Mouse (Mus musculus) right cerebral cortex, adult 18-20 months (tissue): ENCODE results near the gene Ntrk2.
A peak's percentile ranks its signal among the peaks of the same experiment; 100 is the strongest.

Experiments
- DNase-seq: peaks from one replicate; pipeline ENCODE4 v3.0.0; 2022; ENCODE audit warnings: mixed read lengths

Gene Ntrk2

DNA sequence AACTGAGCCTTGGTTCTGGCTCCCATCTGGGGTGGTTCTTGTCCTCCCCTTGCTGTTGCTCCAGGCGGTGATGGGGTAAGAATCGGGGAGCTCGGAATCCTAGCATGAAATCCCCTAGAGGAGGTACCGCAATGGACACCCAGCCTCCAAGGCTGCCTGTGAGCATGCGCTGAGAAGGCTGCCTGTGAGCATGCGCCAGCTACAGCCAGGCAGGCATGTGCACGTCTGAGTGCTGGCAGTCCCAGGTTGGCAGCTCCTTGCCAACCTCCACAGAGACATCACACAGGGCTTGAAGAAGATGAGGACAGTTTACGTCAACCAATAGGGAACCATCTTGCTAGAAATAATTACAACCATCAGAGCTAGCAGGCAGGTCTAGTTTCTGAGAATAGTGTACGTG is 37.5 kb downstream of the Ntrk2 start:
- DNase-seq: no peak

- DNase-seq: no peak
These were observed 42.2 kb downstream of the Ntrk2 start for GRCm38 (mm10) chr13:58848578-58848977.

GRCm38 (mm10) chr13:58853685-58854084 is 47.3 kb downstream of the Ntrk2 start:
- no peak for DNase-seq

DNA sequence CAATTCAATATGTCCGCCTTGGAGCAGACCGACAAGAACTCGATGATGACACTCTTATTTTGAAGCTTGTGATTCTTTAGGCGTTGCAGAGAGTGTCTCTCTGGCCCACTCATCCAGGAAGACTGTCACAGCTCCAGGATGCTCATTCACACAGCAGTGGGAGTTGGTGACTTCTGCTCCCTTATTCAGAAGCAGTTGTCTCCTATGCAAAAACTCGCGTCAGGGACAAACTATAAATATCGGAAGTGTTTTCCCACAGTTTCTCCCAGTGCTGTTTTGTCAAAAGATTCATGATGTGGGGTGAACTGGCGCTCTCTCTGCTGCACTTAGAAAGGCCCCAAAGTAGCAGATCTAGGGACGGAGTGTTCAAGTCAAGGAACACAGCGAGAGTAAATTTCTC is 59.9 kb downstream of the Ntrk2 start:
- peak; percentile 82 for DNase-seq

GRCm38 (mm10) chr13:58866776-58867435 is 60.5 kb downstream of the Ntrk2 start:
- DNase-seq: no peak

- DNase-seq: no peak
These were observed 76.1 kb downstream of the Ntrk2 start for GRCm38 (mm10) chr13:58882468-58882867.

GRCm38 (mm10) chr13:58882916-58883315 is 76.5 kb downstream of the Ntrk2 start:
- DNase-seq: no peak

DNA sequence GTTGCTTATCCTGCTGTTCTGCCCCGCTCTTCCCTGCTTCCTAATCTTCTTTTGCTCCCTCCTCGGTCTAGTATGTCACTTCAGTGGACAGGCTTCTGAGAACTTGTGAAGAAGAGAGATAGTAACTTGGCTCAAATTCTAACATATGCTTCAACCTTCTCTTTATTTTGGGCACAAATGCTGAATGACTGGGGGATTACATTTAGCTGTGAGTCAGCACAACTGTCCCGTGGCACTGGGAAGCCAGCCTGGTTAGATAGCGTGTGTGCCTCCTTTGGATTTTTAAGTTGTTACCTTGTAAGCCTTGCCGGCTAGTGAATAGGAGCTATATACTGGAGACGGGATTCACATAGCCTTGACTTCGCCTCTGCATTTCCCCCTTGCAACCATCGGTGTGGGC is 79.7 kb downstream of the Ntrk2 start:
- DNase-seq: peak; percentile 66

DNA sequence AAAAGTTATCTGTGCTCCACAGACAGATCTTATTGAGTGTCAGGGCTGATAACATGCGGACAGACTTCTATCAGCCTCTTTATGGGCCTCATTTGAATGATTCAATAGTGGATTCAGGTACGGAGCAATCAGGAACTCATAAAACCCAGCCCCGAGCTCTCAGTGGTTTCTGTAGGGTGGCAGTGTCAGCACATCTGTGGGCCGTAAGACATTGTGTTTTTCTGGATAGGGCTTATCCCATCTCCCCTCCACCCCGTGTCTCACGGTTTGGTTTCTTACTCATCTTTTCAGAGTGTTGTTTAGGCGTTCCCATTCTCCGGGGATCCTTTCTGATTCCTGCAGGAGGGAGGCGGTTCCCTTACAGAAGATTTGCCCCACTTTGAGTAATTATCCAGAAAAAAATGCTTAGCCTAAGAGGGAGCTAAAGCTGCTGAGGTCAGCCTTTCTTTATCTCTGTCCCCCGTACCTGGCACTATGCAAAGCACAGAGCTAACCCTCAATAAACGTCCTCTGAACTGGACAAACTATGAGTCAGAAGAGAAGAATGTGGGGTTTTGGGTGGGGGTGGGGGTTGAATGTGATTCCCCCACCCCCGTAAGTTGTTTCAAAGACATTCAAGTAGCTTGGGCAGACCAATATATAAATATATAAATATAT is 90.0 kb downstream of the Ntrk2 start:
- no peak for DNase-seq

DNA sequence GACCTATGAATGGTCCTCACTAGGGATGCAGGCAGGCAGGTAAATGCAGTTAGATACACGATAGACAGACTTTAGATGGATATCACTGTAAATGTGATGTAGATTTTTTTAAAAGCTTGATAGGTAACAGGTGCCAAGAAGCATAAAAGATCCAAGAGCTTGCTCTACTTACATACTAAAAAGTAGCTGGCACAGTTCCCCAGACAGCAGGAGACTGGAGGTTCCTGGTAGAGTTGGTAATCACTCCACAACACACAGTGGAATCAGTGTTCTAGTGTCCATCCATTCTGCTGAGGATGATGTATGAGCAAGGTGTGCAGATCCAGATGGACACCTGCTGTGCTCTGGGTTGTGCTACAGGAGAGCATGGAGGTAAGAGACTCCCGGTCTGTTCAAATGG is 93.0 kb downstream of the Ntrk2 start:
- DNase-seq: no peak

DNA sequence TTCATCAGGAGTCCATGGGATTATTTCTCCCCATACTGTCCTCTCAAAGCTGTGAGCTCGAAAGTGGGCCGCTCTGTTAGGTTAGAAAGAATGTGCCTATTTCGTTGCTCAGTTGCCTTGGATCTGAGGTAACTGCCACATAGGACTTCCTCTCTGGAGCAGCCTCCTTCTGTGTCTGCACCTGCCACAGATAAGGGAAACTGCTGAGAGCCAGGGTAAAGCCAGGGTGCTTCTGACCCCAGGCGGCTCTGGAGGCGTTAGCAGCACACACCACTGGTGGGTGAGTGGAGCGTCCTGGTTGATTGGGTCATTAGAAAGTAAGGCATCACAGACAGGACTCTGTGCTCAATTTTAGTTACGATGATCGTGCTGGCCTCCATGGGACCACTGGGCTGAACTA is 95.9 kb downstream of the Ntrk2 start:
- DNase-seq: no peak

GRCm38 (mm10) chr13:58904742-58905735 is 98.7 kb downstream of the Ntrk2 start:
- no peak for DNase-seq

GRCm38 (mm10) chr13:58911936-58912335 is 105.6 kb downstream of the Ntrk2 start:
- DNase-seq: no peak

GRCm38 (mm10) chr13:58912559-58912958 is 106.2 kb downstream of the Ntrk2 start:
- DNase-seq: no peak

DNA sequence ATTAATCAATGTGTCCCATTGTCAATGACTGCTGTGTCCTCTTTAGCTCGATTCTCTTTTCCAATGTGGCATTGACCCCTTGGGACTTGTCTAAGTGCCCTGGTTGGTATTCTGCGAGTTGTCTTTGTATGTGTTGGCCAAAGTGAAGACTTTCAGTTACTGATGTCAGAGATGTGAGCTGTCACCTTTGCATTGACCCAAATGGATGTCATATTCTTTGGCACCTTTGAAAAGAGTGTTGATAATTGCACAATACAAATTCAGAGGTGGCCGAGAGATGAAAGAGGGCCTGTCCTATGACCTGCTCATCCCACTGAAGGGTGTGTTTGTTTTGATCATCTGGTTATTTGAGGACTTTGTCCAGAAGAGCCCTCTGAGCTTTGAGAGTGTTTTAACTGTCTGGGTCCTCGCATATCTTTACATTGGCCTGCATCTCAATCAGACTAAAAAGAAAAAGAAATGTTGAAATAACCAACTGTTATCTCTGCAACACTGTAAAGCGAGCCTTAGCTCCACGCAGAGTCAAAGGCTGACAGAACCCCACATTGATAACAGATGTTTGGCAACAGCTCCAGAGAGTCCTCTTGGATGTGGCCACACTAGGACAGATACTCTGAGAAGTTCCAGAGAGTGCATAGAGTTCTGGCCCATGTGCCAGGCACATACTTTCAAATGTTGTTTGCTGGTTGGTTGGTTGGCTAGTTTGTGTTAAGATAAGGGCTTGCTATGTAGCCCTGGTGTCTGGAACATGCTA is 107.9 kb downstream of the Ntrk2 start:
- no peak for DNase-seq

DNA sequence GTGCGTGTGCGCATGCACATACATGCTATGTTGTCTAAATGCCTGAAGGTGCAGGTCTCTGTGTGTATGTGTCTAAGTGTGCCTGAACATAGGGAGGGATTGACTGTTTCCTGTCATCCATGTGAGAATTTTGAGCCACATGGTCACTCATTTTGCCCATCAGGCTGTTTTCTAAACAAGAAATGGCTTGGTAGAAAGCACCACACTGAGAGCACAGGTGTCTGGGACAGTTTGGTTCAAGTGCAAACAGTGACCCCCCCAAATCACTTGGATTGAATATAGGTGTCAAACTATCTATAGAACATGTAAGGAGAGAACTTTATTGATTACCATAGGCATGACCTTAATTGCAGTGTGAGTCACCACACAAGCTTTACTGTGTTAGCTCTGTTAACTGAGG is 110.0 kb downstream of the Ntrk2 start:
- DNase-seq: no peak

- DNase-seq: no peak
These were observed 113.9 kb downstream of the Ntrk2 start for GRCm38 (mm10) chr13:58920241-58920640.

GRCm38 (mm10) chr13:58921255-58921654 is 114.9 kb downstream of the Ntrk2 start:
- no peak for DNase-seq

DNA sequence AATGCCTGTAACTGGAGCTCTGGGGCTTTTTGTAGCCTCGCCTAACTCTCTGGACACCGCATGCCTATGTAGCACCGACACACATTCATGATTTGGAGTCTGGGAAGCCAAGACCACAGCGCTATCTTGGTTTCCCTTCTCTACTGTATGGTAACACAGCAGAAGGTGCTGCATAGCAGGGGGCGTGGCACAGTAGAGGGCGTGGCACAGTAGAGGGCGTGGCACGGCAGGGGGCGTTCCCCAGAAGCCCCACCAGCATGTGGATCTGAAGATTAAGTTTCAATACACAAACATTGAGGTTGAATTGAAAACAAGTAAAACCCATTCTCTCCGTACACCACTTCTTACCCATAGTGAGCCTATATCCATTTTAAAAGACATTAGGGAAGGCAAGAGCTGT is 115.3 kb downstream of the Ntrk2 start:
- DNase-seq: no peak

GRCm38 (mm10) chr13:58922174-58922573 is 115.8 kb downstream of the Ntrk2 start:
- no peak for DNase-seq

DNA sequence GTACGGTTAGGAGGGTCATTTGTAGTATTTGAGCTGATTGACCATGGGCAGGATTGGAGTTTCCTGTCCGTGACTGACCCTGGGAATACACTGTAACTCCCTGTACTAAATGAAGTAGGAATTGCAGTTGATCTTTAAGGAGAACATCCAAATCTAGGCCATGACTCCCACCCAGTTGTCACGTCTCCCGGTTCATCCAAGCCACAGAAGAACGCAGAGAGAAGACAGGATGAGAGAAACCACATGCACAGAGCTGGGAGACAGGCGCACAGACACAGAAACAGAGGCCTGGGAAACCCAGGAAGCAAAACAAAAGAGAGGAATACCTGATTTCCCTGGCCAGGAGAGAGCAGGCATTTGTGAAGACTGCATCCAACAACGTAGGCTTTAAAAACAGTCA is 117.1 kb downstream of the Ntrk2 start:
- no peak for DNase-seq

DNA sequence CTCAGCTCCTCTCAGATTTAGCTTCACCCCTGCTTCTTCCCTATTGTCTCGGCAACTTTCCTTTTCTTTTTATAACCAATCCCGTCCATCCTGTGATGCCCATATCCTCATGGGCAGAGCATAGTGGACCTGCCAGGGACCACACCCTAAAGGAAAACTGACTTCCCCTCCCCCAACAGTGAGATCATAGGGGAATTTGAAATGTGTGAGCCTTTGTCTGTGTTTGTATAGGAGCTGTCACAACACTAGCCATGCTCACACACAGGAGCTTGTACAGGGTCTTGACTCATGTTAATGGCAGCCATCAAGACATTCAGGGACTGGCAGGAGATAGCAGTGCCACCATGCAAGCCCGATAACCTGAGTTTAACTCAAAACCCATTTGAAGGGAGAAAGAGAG is 118.1 kb downstream of the Ntrk2 start:
- DNase-seq: no peak

- no peak for DNase-seq
These were observed 120.8 kb downstream of the Ntrk2 start for GRCm38 (mm10) chr13:58927186-58927585.
